Mouse (Mus musculus) bone marrow, adult 2 months (tissue): ENCODE measurements around the gene Pllp.

Experiments
- CTCF ChIP-seq: fragments of 200-500 bp; IDR thresholded peaks from 2 replicates; pipeline ENCODE4 v1.5.1; 2011; ENCODE audit warnings: low read length, control low read depth; ENCODE audit not compliant: control insufficient read depth, insufficient read depth
- POLR2A ChIP-seq: fragments of 200-500 bp; IDR thresholded peaks from 2 replicates; pipeline ENCODE4 v1.6.1; 2011; ENCODE audit warnings: low read depth, mild to moderate bottlenecking, control low read depth, low read length, borderline replicate concordance; ENCODE audit not compliant: control insufficient read depth

GRCm38 (mm10) chr8:94664722-94665121 lies 31.4 kb downstream of the Pllp start:
- TF ChIP-seq CTCF (no peak), POLR2A (no peak)
